Mouse (Mus musculus) cerebellum, adult 9-11 months (tissue): ENCODE measurements around the gene Txlnb.

ENCODE experiments used
- DNase-seq: peaks from one replicate; pipeline ENCODE4 v3.0.0; 2022

Gene Txlnb

DNA sequence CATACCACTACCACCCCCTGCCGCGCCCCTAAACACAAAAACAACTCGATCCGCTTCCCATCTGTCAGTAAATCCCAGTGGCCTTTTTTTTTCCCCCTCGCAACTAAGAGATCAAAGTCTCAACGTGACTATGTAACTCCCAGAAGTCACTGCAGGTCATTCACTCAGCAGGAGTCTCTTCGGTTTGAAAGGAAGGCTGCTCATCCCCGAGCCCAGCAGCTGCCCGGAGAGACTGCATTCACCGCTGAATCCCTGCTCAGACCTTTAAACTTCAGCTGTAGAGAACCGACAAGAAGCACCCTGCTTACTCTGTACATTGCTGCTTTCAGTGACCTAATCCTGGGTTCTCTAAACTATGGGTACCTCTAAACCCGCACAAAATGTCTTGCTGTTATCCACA is 31.4 kb downstream of the Txlnb start:
- no peak for DNase-seq

DNA sequence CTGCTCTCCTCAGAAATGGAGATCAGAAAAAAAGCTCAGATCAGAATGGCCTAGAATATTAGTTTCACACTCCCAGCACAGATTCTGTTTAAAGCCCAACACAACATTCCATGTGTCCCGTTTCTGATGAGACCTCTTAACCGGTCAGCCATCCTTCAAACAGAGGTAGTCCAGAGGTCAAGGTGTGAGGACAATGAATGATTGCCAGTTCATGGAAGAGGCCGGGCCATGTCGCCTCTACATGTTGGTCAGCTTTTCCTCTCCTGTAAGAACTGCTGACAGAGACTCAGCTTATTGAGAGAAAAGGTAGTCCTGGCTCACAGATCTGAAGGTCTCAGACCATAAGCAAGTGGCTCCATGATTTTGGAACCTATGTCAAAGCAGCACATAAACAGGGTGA is 33.2 kb downstream of the Txlnb start:
- no peak for DNase-seq

DNA sequence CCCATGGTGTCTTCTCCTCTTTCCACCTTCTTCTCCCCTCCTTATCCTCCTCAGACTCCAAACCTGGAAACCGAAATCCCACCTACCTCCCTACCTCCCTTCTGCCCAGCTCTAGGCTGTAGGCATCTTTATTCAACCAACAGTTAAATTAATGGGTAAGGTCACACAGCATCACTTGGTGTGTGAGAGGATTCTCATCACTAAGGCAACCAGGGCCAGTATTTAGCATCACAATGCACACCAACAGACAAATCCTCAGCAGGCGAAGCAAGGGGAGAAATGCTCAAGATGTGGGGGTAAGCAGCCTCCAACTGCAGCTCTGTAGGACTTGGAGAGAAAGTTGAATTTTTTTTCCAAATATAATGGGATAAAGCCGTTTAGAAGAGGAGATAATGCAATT is 35.0 kb downstream of the Txlnb start:
- no peak for DNase-seq

DNA sequence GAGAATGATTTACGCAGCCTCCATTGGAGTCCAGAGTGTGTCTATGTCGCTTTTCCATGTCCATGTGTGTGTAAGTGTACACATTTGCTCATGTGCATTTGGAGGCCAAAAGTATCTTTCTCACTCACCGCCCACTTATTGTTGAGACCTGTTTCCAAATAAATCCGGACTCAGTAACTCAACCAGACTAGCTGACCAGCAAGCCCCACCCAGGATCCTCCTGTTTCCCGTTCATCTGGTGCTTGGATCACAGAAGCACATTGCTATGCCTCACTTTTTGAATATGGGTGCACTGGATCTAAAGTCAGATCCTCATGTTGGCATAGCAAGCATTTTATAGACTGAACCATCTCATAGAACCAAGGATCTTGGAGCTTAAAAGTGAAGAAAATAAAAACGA is 39.0 kb downstream of the Txlnb start:
- DNase-seq = no peak

DNA sequence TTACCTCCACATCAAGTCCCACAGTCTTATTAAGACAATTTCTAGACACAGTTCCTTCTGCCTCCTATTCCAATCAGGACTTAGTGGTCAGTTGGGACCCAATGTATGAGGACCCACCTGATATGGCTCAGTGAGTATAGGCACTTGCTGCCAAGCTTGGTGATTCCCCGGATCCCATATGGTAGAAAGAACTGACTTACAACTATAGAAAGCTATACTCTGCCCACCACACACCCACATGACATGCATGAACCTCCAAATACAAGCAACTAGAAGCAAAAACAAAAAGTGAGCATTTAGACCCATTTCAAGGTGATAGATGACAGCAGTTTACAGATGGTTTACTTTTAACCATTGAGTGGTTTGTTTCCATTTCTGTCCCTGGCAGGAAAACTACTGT is 40.2 kb downstream of the Txlnb start:
- no peak for DNase-seq

DNA sequence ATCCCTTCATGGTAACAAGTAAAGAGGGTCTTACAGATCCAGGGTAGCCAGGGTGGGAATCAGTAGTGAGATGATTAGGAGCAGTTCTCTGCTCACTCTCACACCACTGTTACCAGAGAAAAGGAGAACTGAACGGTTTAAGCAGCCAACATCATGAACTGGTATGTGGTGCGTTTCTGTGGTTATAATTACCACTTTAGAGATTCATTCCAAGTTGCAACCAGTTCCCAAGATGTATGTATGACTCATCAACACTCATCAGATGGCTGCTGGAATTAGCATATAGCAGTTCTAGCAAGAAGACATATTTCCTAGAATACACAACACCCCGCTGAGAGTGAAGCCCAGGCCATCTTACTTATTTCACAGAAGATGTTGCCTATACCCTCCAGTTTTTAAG is 46.0 kb downstream of the Txlnb start:
- no peak for DNase-seq

DNA sequence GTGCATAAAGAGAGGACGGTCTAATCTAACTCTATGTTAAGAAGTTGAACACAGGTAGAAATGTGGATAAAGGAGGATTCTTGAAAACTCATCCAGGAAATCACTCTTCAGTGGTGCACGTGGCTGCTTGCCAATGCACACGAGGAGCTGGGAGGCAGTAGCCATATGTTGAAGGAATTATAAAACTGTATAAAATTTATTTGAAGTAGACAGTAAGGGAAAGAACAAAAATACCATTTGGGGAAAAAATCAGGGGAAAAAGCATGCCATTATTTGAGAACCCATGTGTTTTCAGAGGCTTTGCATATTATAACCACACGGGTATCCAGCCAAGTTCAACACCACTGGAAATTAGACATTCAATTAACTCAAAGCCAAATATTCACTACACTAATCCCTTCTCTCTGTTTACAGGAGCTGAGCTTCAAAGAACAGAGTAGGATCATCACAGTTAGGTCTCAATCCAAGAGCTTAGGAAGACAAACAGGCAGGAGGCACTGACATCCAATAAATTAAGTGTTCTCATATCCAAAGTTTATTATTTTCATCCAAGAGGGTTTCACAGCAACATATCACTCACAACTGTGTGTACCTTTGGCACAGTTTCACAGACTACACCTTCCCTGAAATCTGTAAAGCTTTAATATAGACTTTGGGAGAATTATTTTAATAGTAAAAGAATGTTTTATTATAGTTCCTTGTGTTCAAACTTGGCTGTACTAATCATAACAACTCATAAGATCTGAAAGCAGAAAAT is 48.9 kb downstream of the Txlnb start:
- DNase-seq = no peak

DNA sequence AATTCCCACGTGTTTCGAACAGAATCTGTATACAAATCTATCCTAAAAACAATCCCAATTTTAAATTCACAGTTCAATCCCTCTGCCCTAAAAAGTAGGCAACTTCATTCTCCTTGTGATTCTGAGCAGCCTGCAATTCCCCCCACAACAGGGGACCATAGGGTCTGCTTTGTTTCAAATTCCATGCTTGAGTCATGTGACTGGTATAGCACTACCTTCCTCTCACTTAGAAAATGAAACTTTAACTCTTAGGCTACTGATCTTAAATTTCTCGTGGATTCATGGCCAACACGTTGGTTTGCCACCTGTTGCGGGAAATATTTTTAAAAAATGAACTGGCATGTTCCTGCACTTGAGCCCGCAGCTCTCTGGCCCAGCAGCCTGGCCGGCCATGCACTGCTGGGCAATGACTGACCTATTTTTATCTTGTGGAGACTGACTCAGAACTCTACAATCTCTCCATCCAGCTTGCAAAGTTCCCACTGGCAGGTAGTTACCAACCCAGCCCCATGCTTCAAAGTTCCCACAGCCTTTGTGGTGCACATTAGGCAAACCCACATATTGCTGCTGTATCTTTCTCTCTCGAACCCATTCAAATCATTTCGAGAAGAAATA is 61.7 kb downstream of the Txlnb start:
- DNase-seq = no peak

DNA sequence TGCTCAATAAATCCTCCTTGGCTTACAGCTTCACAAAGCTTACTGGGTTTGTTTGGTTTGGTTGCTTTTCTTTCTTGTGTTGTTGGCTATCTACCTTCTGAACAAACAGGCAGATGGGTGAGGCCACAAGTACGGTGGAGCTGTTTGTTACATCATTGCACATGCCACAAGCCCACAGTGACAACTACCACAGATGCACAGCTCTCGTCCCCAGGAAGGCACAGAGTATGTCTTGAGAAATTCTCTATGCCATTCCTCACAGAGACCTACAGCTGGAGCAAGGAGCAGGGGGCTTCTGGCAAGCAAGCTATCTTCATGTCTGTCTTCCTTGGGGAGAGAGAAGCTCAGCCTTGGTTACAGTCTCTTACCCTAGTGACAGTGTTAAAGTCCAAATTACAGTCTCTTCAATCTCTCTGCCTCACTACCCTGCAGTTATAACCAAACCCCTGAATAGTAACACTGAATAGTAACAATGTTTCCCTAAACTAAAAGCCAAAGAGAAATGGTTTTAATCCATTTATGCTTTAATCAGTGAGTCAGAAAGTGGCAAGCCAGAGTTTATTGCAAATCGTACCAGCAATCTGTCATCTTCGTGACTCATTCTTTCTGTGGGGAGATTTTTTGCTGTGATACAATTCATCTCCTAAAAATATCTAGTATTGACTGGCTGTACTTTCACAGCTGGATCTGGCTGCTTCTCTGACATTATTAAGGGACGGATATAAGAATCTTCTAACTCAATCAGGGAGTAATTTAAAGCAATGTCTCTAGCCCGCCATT is 64.9 kb downstream of the Txlnb start:
- DNase-seq = no peak

DNA sequence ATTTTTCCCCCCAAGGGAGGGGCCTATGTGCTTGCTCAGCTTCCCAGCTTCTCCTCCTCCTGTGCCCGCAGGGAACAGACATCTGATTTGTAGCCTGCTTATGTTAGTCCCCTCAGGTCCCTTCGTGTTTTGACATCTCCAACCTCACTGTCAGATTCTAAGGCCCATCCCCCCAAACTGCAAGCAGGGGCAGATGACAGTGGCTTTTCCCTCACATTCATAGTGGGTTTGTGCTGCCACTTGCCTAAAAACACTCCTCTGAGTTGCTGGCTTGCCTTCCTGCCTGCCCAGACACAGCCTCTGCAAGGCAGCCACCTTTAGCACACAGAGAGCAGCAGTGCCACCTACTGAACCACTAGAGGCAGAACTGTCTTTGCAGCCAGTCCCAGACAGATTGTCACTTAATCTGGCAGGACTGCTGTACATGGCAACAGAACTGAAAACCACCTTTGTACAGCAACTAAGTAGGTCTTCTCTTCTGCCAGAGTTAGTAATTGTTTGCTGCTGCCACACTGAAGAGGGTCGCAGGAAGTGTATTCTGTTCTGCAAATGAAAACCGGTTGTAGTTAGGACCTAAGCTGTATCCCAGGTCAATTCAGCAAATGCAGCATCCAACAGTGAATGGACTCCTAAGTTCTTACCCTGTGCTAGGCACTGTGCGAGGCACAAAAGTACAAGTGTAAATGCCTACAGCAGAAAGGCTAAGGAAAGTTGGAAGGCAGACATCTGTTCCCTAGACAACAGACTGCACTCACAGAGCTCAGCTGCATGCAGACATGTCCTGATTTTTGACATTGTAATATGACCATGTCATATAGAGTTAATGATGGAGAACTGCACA is 74.0 kb downstream of the Txlnb start:
- DNase-seq = peak; percentile 48

DNA sequence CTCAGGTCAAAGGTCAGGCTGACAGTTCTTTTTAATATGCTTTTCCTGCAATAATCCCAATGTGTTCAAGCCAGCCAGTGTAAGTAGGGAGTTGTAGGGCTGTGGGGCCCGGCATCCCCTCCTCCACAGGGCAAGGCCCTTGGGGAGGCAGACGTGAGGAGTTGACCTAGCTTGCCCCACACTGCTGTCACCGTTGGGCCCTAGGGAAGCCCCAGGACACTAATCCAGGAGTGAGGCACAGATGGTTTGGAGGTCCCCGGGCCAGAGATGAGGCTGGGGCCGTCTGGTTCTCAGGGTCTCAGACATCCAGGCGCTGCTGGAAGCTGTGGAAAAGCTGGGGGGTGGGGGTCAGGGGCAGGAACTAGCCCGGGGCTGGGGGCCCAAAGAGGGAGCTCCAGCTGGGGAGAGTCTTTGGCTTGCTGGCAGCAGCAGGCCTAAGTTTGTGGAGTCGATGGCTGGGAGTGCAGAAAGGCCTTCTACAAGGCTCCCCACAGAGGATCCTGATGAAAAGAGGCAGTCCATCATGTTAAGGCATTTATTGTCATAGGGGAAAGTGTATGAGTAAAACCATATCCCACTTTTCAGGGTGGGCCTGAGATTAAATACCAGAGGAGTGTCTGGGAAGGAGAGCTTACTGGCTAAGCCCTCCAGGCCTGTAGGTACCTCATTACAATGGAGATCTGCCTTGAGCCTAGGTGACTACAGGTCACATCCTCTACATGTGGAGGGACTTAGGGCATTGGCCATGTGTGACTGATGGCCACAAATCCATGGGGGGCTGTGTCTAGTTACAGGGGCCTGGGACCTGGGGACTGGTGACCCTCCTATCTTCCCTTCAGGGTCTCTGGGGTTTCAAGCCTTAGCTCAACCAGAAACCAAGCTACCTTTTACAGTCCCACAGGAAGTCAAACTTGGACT is 82.2 kb downstream of the Txlnb start:
- DNase-seq = no peak

DNA sequence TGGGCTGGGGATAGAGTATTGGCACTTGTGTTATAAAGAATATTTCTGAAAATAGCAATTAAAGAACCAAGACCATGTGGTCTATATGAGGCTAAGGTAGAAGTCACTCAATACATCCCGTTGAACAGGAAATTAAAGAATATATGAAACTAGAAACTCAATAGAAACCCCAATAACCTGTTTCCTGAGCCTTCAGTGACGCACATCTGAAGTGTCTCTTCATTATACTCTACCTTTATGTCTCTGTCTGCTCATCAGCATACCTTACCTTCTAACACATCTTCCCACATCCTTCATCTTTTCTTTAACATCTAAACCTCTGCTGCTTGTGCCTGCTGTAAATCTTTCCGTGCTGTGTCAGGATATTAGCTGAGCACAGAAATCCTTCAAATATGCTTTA is 84.0 kb downstream of the Txlnb start:
- no peak for DNase-seq

DNA sequence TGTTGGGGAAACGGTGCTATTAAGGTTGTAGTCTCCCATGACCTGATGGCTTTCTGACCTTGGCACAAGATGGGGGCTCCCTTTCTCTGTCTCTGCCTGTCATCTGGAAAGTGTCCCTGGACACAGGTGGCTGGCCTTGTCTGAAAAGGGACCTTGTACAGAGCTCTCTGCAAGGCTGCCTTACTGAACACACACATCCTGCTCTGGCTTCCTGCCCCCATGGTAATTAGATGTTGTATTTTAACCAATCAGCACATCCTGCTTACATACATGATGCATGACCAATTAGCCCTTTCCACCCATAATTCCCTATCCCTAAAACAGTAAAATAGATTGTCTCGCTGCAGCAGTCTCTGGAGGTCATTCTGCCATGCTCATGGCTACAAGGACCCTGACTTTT is 84.7 kb downstream of the Txlnb start:
- no peak for DNase-seq
